Mouse (Mus musculus) gastrocnemius, postnatal 4 days (tissue): Measurements from ENCODE around the gene Moxd2. TPM values are rescaled to one million over a fixed set of nuclear protein-coding genes. Genes with fewer than 3 reads are reported as not detected.

ENCODE experiments used
- DNase-seq, 2 experiments: peaks; one replicate each; pipeline ENCODE4 v3.0.0; 2021 to 2022; ENCODE audit warnings: low spot score in 2 of 2, mixed read lengths in 2 of 2
- long read RNA-seq, 2 experiments: library from polyadenylated mRNA; stranded (forward); transcript quantifications; one replicate each; pipeline ENCODE4 v2.0.0; 2021
- total RNA-seq, 2 experiments: library from RNA; stranded (reverse); gene quantifications; 2 replicates each; pipeline ENCODE4 v1.2.3; 2021

Moxd2 gene
- total RNA-seq: not detected
- long read RNA-seq, experiment 1: 0 reads
- long read RNA-seq, experiment 2: 0 reads

DNA sequence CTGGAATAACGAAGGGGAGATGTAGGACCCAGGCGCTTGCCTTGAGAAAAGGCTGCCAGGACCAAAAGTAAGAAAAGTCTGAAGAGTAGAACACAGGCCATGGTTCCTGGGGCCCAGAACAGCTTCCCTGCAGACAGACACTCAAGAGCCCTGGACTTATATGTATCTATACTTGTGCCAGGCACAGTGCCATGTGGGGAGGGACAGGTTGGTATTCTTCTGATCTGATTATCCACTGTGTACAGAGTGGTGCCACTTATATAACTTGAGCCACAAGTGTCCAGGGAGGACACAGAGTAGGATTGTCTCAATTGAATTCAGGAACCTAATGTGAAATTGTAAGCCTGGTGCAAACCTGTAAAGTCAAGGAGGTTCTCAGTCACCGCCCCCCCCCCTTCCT lies at the start of gene Moxd2:
Gene Moxd2 (minus strand): TSS at position 101 of the 400 bp plus-strand sequence.
- DNase-seq: no peak

DNA sequence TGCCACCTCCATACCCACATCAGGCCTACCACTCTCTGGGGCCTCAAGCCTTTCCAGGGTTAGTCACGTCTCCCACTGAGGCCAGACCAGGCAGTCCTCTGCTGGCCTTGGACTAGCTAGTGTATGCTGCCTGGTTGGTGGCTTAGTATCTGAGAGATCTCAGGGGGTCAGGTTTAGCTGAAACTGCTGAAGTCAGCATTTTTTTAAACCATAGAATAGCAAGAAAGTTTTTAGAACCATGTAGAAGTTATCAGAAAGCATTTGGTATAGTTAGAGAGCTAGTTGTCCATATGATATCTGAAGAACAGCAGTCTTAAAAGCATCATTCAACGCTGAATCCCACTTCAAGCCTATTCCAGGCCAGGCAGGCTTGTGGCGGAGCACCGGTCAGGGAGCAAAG lies 32.7 kb upstream of the Moxd2 start:
- DNase-seq: no peak

DNA sequence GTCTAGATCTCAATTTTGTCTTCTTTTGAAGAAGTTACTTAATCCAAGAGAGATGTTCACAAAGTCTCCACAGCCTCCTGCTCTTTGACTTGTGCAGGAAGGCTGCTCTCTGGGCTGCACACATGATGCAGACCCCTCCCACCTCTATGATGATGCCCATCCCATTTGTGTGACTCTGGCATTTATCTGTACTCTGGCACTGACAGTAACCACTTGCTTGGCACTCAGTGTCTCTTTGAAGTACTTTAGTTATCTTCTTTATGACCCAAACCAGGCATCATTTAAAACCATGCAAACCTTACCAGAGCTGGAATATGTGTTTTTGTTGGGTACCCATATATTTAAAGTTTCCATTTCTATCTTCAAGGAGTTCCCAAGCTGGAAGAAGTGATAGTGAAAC lies 13.0 kb upstream of the Moxd2 start, which contains the start of gene Prss58:
Gene Prss58 (minus strand): TSS at position 101 of the 400 bp plus-strand sequence.
- no peak for DNase-seq

DNA sequence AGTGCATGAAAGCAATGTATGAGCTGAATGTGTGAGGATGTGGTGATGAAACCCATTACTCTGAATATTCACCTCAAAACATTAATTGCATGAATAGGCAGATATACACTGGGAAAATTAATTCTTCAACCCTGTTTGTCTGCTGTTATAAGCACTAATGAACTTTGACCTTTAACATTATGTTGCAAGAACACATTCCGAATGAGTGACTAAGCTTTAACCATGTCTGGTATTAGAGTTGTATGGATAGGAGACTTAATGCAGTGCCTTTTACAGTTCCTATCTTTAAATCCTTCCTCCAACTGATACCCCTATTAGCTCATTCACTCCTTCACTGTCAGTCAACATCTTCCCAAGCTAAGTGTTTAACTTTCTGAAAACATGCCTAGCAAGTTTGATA lies 7.4 kb upstream of the Moxd2 start:
- DNase-seq: no peak

DNA sequence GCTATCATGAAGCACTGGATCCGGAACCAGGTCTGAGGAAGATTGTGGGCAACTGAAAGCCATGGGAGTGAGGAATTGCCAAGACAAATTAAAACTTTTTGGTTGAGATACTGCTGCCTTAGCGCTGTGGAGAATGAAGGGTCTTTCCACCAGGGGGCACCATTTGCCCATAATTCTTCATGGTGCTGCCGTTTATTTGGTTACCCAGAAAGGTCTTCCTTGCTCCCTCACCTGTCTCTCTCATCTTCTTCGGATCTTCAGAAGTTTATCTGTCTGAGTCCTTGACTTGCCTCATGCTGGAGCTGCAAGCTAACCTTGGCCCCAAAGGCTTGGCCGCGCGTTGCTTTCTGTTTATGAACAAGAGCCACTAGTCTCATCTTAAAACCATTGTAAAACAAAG lies 6.3 kb upstream of the Moxd2 start:
- DNase-seq: no peak

DNA sequence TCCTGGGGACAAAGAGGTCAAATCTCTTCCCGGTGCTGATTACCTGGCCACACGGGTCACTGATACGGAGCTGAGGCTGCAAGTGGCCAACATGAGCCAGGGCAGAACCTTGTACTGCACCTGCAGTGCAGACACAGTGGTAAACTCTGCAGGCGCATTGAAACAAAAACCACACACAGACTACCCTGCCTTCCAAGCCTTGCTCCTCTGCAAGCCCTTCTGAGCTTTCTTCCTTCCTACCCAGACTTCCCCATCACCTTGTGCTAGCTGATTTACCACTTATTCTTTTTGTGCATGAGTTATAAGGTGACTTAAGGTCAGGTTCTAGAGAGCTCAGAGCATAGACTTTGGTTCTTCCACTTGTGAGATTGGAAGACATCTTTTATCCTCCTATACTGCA lies 4.5 kb upstream of the Moxd2 start:
- DNase-seq: no peak

DNA sequence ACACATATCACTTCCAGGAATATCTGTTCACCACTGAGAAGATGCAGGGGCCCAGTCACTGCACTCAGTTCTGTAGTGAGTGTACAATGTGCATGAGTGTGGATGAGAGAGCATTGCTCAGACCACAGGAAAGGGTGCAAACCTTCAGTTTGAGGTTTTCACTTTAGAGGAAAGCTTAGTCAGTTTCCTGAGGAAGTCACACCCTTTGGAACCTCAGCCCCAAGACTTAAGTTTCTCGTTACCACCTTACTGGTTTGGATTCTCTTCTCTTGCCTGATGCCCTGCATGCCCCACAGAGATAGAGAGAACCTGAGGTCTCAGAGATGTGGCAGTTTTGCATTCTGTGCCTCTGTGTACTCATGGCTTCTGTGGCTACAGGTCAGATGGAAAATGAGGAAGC lies 3.7 kb upstream of the Moxd2 start:
- no peak for DNase-seq

DNA sequence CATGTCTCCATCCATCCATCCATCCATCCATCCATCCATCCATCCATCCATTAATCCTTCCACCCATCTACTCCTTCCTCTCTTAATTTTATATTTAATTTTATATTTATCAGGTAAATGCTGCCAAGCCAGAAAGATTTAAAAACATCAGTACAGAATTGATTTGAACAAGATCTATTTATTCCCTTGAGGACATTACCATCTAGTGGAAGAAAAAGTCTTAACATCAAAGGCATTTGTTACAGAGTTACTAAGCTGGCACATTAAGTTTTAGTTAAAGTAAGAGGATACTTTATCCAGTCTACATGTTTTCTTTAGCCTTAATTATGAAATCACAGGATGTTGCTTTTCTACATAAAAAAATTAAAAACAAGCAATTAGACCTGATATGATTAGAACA lies 42.0 kb downstream of the Moxd2 start:
- no peak for DNase-seq

Other genes with a start within 250 kb of the Moxd2 start
- not detected for gene Prss58, start 12.9 kb upstream of the Moxd2 start, total RNA-seq
- not detected for gene 1700074P13Rik, start 53.1 kb upstream of the Moxd2 start, total RNA-seq
- not detected for gene Gm4744, start 64.4 kb upstream of the Moxd2 start, total RNA-seq
- gene 1810009J06Rik, start 77.3 kb upstream of the Moxd2 start, total RNA-seq: not detected
- not detected for gene Gm2663, start 112.0 kb upstream of the Moxd2 start, total RNA-seq
- not detected for gene 2210010C04Rik, start 148.0 kb upstream of the Moxd2 start, total RNA-seq